In genomic region chr4:109316941-109317894, GRCm38 (mm10) we compare ENCODE assay signal across 24 mouse cellular contexts. TPM values are rescaled to one million over a fixed set of nuclear protein-coding genes. Genes with fewer than 3 reads are reported as not detected.
DNase-seq lines count a peak whose midpoint lies in the region; ATAC-seq and TF ChIP-seq lines count a peak whose summit lies in the region.
"Had no signal": no experiment of that assay in that cellular context is flagged by ENCODE, and none has a peak within 500 bp of the region (broad histone marks: within the 10 kb centered on the region; RNA-seq: fewer than 3 reads in every experiment).

No protein-coding gene starts in this region.

- TF ChIP-seq EP300 in heart, adult 2 months (IDR thresholded peaks at IDR 0.05; ENCODE audit: insufficient read depth, low read depth, low read length), result no peak

- ATAC-seq in liver, embryonic 12.5 days, result no peak
- ATAC-seq: activated CD4-positive, CD25-positive, alpha-beta regulatory T cell, adult 4 months; forebrain, embryonic 16.5 days had no signal

- H3K27ac ChIP-seq in heart, adult 2 months, result no peak overlapping the region
- peak overlapping the region; percentile 86 for H3K27ac ChIP-seq in liver, adult 2 months (replicated peaks; ENCODE audit: insufficient read depth, low read depth, low read length)
- no peak overlapping the region for H3K27ac ChIP-seq in liver, embryonic 12.5 days
- peak overlapping the region; percentile 76 for H3K27ac ChIP-seq in macrophage
- H3K27ac ChIP-seq: forebrain, embryonic 10.5 days; hindbrain, embryonic 12.5 days; limb, embryonic 15.5 days; neural tube, embryonic 15.5 days had no signal

- no peak for TF ChIP-seq POLR2A in heart, adult 2 months (IDR thresholded peaks at IDR 0.05; ENCODE audit: insufficient read depth, low read depth, low read length)
- TF ChIP-seq POLR2A in liver, adult 2 months (IDR thresholded peaks at IDR 0.05; ENCODE audit: extremely low read depth, insufficient read depth, low read length), result no peak

- intact Hi-C loops in heart, adult 2 months (cut with DNase I), result loop anchor here (5.0 kb wide), 1 partner anchor 65 kb away; no protein-coding TSS in a partner anchor

- H3K79me2 ChIP-seq in heart, adult 2 months (replicated peaks; ENCODE audit: control insufficient read depth, insufficient read depth, low read length), result no peaks in the 10 kb centered on the region
- H3K79me2 ChIP-seq in liver, adult 2 months (ENCODE audit: control insufficient read depth, insufficient read depth, low read length), result no peaks in the 10 kb centered on the region; the same call in 1 of the 2 replicates
- no peaks in the 10 kb centered on the region; the same call in 1 of the 2 replicates for H3K79me2 ChIP-seq in macrophage (ENCODE audit: inconsistent target)

- no peak overlapping the region for H3K9ac ChIP-seq in heart, adult 2 months (ENCODE audit: low read depth, low read length)
- no peak overlapping the region for H3K9ac ChIP-seq in liver, adult 2 months (ENCODE audit: low read depth, low read length)
- H3K9ac ChIP-seq in liver, embryonic 12.5 days, result no peak overlapping the region
- H3K9ac ChIP-seq: hindbrain, embryonic 12.5 days; limb, embryonic 15.5 days; neural tube, embryonic 15.5 days had no signal

- no peak overlapping the region for H3K4me3 ChIP-seq in heart, adult 2 months
- no peak overlapping the region for H3K4me3 ChIP-seq in liver, adult 2 months (ENCODE audit: insufficient read depth, low read depth, low read length)
- no peak overlapping the region for H3K4me3 ChIP-seq in liver, embryonic 12.5 days
- no peak overlapping the region for H3K4me3 ChIP-seq in macrophage (ENCODE audit: inconsistent target)
- H3K4me3 ChIP-seq: forebrain, embryonic 10.5 days; hindbrain, embryonic 12.5 days; limb, embryonic 15.5 days; neural tube, embryonic 15.5 days had no signal

- peak; percentile 79 for DNase-seq in heart, adult 11 months
- no peak for DNase-seq in heart, adult 2 months
- peak; percentile 85 for DNase-seq in liver, adult 2 months (ENCODE audit: extremely low read depth, low read depth, low spot score)
- DNase-seq in 416B (ENCODE audit: low read depth), result peak; percentile 62
- no peak for DNase-seq in spleen, adult 18-20 months
- DNase-seq: B cell, adult 2 months; cerebellum, adult 11-12 months; cerebellum, postnatal 10 days; gastrocnemius, postnatal 10 days; kidney, adult 8-10 months; kidney, postnatal 14 days; left cerebral cortex, postnatal 4 days; lung, adult 18-20 months had no signal

- no peak overlapping the region for H3K4me2 ChIP-seq in liver, embryonic 12.5 days
- H3K4me2 ChIP-seq: hindbrain, embryonic 12.5 days; limb, embryonic 15.5 days; midbrain, embryonic 11.5 days; neural tube, embryonic 15.5 days had no signal

- H3K36me3 ChIP-seq in heart, adult 2 months (ENCODE audit: control insufficient read depth, insufficient read depth, low read length), result peaks cover 8% of the 10 kb centered on the region
- peaks cover 26% of the 10 kb centered on the region for H3K36me3 ChIP-seq in liver, adult 2 months (ENCODE audit: control insufficient read depth, insufficient read depth, low read length)
- peaks cover 64% of the 10 kb centered on the region for H3K36me3 ChIP-seq in liver, embryonic 12.5 days
- H3K36me3 ChIP-seq in macrophage (ENCODE audit: inconsistent target), result peaks cover 33% of the 10 kb centered on the region
- H3K36me3 ChIP-seq: hindbrain, embryonic 12.5 days; neural tube, embryonic 15.5 days had no signal

- no peak for TF ChIP-seq CTCF in heart, adult 2 months (IDR thresholded peaks at IDR 0.05)
- no peak for TF ChIP-seq CTCF in liver, adult 2 months (IDR thresholded peaks at IDR 0.05; ENCODE audit: low read depth, low read length)

- H3K9me3 ChIP-seq in liver, embryonic 12.5 days (replicated peaks), result no peaks in the 10 kb centered on the region
- H3K9me3 ChIP-seq: forebrain, embryonic 10.5 days; G1E; hindbrain, embryonic 12.5 days; limb, embryonic 15.5 days; neural tube, embryonic 15.5 days had no signal

- H3K4me1 ChIP-seq in heart, adult 2 months (ENCODE audit: control insufficient read depth, insufficient read depth, low read length), result no peaks in the 10 kb centered on the region
- H3K4me1 ChIP-seq in liver, adult 2 months (ENCODE audit: control insufficient read depth, insufficient read depth, low read length), result peaks cover 9% of the 10 kb centered on the region; the same call in 1 of the 2 replicates
- H3K4me1 ChIP-seq in liver, embryonic 12.5 days, result no peaks in the 10 kb centered on the region
- H3K4me1 ChIP-seq: forebrain, embryonic 10.5 days; hindbrain, embryonic 12.5 days; limb, embryonic 15.5 days; neural tube, embryonic 15.5 days had no signal

- H3K27me3 ChIP-seq in heart, adult 2 months (ENCODE audit: control insufficient read depth, insufficient read depth, low read length), result no peaks in the 10 kb centered on the region
- H3K27me3 ChIP-seq in liver, adult 2 months (ENCODE audit: control insufficient read depth, insufficient read depth, low read length), result no peaks in the 10 kb centered on the region
- H3K27me3 ChIP-seq in liver, embryonic 12.5 days (replicated peaks), result no peaks in the 10 kb centered on the region
- H3K27me3 ChIP-seq: CH12.LX; hindbrain, embryonic 12.5 days; limb, embryonic 15.5 days; neural tube, embryonic 15.5 days had no signal

RNA-seq across cellular contexts. Expression of gene Eps15, which starts 37.1 kb away (rescaled TPM):
- 10 to 100 TPM; 43.1 to 46.8 TPM for total RNA-seq in heart, adult 2 months (2021)
- 9.9 and 19.3 TPM in 2 replicates for polyA plus RNA-seq in heart, adult 2 months (2012; rRNA removed)
- 29.6 and 33.5 TPM in 2 replicates for total RNA-seq in liver, adult 2 months (2014; rRNA removed)
- 4.7 and 5.5 TPM in 2 replicates for polyA plus RNA-seq in liver, adult 2 months (2012; rRNA removed)
- polyA plus RNA-seq in liver, embryonic 12.5 days (2016; fragmentation: Nextera tagmentation; extraction: Ambion mirVana), result 53.0 and 54.2 TPM in 2 replicates
- total RNA-seq in macrophage (2018; cell fraction: chromatin; rRNA removed), result 100 to 1,000 TPM; 139 to 365 (median 207) TPM
- total RNA-seq in macrophage (2018; cell fraction: cytosol; rRNA removed), result 100 to 1,000 TPM in 13 of 26 experiments, 10 to 100 TPM in 13; 78.0 to 151 (median 106) TPM
- 100 to 1,000 TPM in 23 of 26 experiments, 10 to 100 TPM in 3; 86.4 to 258 (median 131) TPM for total RNA-seq in macrophage (2018; cell fraction: nucleus; rRNA removed)
- 96.6 to 124 TPM (median 102 TPM) in 3 replicates for polyA plus RNA-seq in macrophage (2018)

Comparison
In these comparisons a context has a peak if more than half of its experiments do, and no peak if none do; other contexts are left out.
1. DNase-seq: peak in heart, adult 11 months (single experiment), liver, adult 2 months (single experiment) and 416B (single experiment); none in heart, adult 2 months (0 of 2) and spleen, adult 18-20 months (0 of 2).
2. H3K27ac ChIP-seq: peak in liver, adult 2 months (single experiment) and macrophage (single experiment); none in heart, adult 2 months (single experiment) and liver, embryonic 12.5 days (single experiment).